Mouse (Mus musculus) limb, embryonic 11.5 days (tissue): ENCODE results near the gene Fra10ac1. TPM values are rescaled to one million over a fixed set of nuclear protein-coding genes. Genes with fewer than 3 reads are reported as not detected.

Source experiments
- ATAC-seq: fragments of 200-750 bp; cut with Nextera tagmentation; 2 replicates; pipeline ENCODE4 v1.8.0; 2017; ENCODE audit warnings: low read depth; ENCODE audit not compliant: insufficient number of reproducible peaks, low FRiP score, low TSS enrichment
- DNase-seq: peaks from one replicate; pipeline ENCODE4 v3.0.0-alpha.2; 2015; ENCODE audit warnings: low spot score
- H3K27ac ChIP-seq: fragments of 300-500 bp; sonication (generic); replicated peaks from 2 replicates; pipeline ENCODE4 v1.5.1; 2014; ENCODE audit warnings: low read depth, mild to moderate bottlenecking, low read length
- H3K27me3 ChIP-seq: fragments of 300-500 bp; sonication (generic); 2 replicates; pipeline ENCODE4 v1.6.1; 2014; ENCODE audit warnings: mild to moderate bottlenecking, low read length, mixed read lengths; ENCODE audit not compliant: control insufficient read depth, insufficient read depth
- H3K36me3 ChIP-seq: fragments of 300-500 bp; sonication (generic); 2 replicates; pipeline ENCODE4 v1.6.1; 2014; ENCODE audit warnings: mild to moderate bottlenecking, low read length, moderate library complexity, mixed read lengths; ENCODE audit not compliant: control insufficient read depth, insufficient read depth
- H3K4me1 ChIP-seq: fragments of 300-500 bp; sonication (generic); 2 replicates; pipeline ENCODE4 v1.6.1; 2014; ENCODE audit warnings: low read length, mixed read lengths; ENCODE audit not compliant: control insufficient read depth, insufficient read depth
- H3K4me2 ChIP-seq: fragments of 300-500 bp; sonication (generic); 2 replicates; pipeline ENCODE4 v1.6.1; 2014; ENCODE audit warnings: low read depth, mild to moderate bottlenecking, moderate library complexity; ENCODE audit not compliant: severe bottlenecking
- H3K4me3 ChIP-seq: fragments of 300-500 bp; sonication (generic); 2 replicates; pipeline ENCODE4 v1.5.1; 2014; ENCODE audit warnings: low read depth, low read length
- H3K9ac ChIP-seq: fragments of 300-500 bp; sonication (generic); 2 replicates; pipeline ENCODE4 v1.6.1; 2014; ENCODE audit warnings: mild to moderate bottlenecking, low read length
- H3K9me3 ChIP-seq: fragments of 300-500 bp; sonication (generic); 2 replicates; pipeline ENCODE4 v1.6.1; 2016; ENCODE audit warnings: low read length; ENCODE audit not compliant: control insufficient read depth
- WGBS: fragments of 180-500 bp; shearing (Covaris S2); extraction: QIAGEN DNeasy Blood & Tissue Kit; methylation state at CpG from one replicate; pipeline ENCODE4 v1.1.7; 2014; 5-methylcytosine and 5-hydroxymethylcytosine counted together
- polyA plus RNA-seq: library from polyadenylated mRNA; unstranded; fragments of >200 nt; fragmentation: Nextera tagmentation; extraction: Ambion mirVana; gene quantifications from 2 replicates; pipeline ENCODE4 v1.2.1, GENCODE M21; 2014

Gene Fra10ac1
- polyA plus RNA-seq, 1 experiment from 2014 or later: 48.7 TPM

DNA sequence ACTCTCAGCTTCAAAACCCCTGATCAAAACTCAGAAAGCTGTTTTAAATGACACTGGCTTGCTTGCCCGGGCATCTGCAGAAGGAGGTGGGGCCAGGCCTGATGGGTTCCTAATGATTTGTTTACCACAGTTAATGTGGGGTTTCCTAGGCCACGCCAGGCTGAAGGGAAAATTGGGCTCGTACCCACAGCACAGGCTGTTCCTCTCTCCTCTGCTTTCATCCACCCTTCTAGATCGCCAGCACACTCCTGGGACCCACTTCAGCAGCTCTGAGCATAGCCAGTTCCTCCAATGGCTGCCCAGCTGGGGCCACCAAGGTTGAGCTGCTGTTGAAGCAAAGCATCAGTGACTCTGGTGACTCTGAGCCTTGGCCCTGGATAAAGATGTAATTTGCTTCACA is 36.4 kb upstream of the Fra10ac1 start:
- Histone ChIP-seq H3K4me1 (0 out of 2 replicates have a peak, but pooled peaks cover 3% of the 10 kb centered on the region), H3K27me3 (no peaks in the 10 kb centered on the region), H3K9ac (no peak overlapping the region), H3K9me3 (no peaks in the 10 kb centered on the region), H3K27ac (no peak overlapping the region), H3K36me3 (no peaks in the 10 kb centered on the region), H3K4me3 (no peak overlapping the region), H3K4me2 (no peak overlapping the region)
- 23% methylated on average over 4 of the region's 4 CpGs for WGBS
- ATAC-seq (no peak), DNase-seq (no peak)

DNA sequence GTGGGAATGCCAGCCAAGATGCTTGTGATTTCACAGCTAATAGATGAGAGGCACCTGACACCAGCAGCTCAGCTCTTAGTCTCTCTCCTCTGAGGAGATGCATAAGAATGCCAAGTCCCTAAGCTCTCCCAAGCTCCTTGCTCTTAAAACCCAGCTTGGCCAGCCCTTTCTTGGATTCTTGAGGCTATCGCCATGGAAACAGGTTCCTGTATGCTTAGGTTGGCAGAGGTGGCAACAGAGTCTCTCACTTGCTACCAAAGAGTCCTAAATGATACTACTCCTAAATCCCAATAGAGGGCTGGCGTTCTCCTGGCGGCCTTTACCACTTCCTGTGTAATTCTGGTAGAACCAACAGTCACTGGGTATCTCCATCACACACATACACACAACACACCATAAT is 35.5 kb upstream of the Fra10ac1 start:
- H3K4me3 ChIP-seq: no peak overlapping the region
- DNase-seq (no peak), ATAC-seq (no peak)
- no peaks in the 10 kb centered on the region for H3K36me3 ChIP-seq
- H3K27me3 ChIP-seq: no peaks in the 10 kb centered on the region
- H3K9ac ChIP-seq: no peak overlapping the region
- H3K27ac ChIP-seq: no peak overlapping the region
- H3K4me1 ChIP-seq: no peaks in the 10 kb centered on the region
- 87% methylated on average over 3 of the region's 3 CpGs for WGBS
- no peak overlapping the region for H3K4me2 ChIP-seq
- H3K9me3 ChIP-seq: no peaks in the 10 kb centered on the region

DNA sequence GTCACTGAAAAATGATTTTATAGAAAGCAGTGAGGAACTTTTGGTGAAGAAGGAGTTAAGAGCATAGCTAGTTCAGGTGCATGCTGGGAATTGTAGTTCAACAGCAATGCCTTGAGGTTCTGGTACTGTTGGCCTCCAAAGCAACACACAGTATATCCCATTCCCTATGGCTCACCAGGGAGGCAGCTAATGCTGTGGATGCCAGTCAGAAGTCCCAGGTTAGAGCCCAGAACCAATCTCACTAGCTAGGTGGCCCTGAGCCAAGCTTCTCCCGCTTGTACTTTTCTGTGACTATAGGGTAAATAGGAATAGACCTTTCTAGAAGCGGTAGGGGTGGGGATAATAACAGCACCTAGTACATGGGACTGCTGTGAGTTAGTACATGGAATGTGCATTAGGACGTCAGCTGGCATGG is 34.7 kb upstream of the Fra10ac1 start:
- Histone ChIP-seq H3K27ac (no peak overlapping the region), H3K9me3 (no peaks in the 10 kb centered on the region), H3K4me2 (no peak overlapping the region), H3K27me3 (no peaks in the 10 kb centered on the region), H3K9ac (no peak overlapping the region), H3K36me3 (no peaks in the 10 kb centered on the region), H3K4me3 (no peak overlapping the region), H3K4me1 (no peaks in the 10 kb centered on the region)
- DNase-seq (no peak), ATAC-seq (no peak)
- 88% methylated on average over 3 of the region's 3 CpGs for WGBS

DNA sequence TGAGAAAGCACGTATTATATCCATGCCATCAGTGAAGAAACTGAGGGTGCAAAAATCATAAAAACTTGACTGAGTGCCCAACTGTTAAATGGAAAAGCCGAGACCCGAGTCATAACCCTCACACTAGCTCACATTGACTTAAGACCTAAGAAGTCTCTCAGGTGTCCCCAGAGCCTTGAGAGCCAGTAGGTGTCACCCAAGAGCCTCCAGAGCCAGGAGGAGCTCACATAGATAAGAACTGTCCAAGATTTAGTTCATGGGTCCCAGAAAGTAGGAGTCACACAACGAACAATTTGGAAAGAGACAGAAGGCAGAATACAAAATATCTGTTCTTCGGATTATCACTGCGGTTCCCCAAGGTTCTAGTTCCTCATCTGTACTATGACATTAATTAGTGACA is 29.8 kb upstream of the Fra10ac1 start:
- 57% methylated on average over 6 of the region's 6 CpGs for WGBS
- no peak overlapping the region for H3K9ac ChIP-seq
- H3K27ac ChIP-seq: no peak overlapping the region
- H3K36me3 ChIP-seq: no peaks in the 10 kb centered on the region
- H3K4me3 ChIP-seq: no peak overlapping the region
- H3K27me3 ChIP-seq: no peaks in the 10 kb centered on the region
- ATAC-seq: no peak
- no peaks in the 10 kb centered on the region for H3K4me1 ChIP-seq
- no peaks in the 10 kb centered on the region for H3K9me3 ChIP-seq
- no peak for DNase-seq
- no peak overlapping the region for H3K4me2 ChIP-seq

DNA sequence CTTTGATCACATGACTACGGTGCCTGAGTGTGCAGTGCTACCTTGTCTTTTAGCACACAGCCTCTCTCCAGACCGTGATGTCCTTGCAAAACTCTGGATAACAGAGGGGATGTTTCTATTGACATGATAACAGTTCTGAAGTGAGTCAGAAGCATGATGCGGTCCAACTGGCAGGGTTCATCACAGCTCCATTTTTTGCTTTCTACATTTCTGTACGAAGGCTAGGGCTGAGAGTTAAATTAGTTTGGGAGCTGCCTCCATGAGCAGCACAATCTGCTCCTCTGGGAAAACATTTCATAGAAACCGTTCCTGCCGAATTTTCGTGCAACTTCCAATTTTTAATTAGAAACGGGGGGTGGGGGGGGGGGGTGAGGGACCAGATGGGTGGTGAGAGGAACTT is 25.7 kb upstream of the Fra10ac1 start:
- H3K4me3 ChIP-seq: no peak overlapping the region
- no peaks in the 10 kb centered on the region for H3K27me3 ChIP-seq
- DNase-seq (no peak), ATAC-seq (no peak)
- H3K36me3 ChIP-seq: no peaks in the 10 kb centered on the region
- no peak overlapping the region for H3K4me2 ChIP-seq
- peaks cover 8% of the 10 kb centered on the region; the same call in 1 of the 2 replicates for H3K4me1 ChIP-seq
- H3K9me3 ChIP-seq: no peaks in the 10 kb centered on the region
- no peak overlapping the region for H3K27ac ChIP-seq
- 83% methylated on average over 8 of the region's 8 CpGs for WGBS
- no peak overlapping the region for H3K9ac ChIP-seq

DNA sequence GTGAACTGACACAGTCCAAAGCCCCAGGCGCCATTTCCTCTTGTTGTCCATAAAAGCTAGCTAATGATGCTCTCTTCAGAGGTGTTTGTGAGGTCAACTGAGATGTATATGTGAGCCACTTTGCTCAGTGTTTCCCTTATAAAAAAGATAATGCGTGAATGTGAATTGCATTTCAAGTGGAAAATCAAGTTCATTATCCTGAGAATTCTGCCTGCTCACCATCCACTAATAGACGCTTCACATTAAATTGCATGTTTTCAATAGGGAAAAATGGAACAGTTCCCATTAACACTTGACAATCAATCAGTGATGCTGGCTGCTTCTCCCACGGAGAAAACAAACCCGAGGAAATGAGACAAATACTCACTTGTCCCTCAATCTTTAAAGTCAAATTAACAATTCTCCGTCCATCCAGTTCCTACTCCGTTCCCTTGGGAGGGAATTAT is 22.2 kb upstream of the Fra10ac1 start:
- Histone ChIP-seq H3K36me3 (no peaks in the 10 kb centered on the region), H3K9me3 (no peaks in the 10 kb centered on the region), H3K9ac (no peak overlapping the region), H3K4me2 (no peak overlapping the region), H3K27me3 (no peaks in the 10 kb centered on the region), H3K4me1 (peaks cover 8% of the 10 kb centered on the region; the same call in 1 of the 2 replicates), H3K4me3 (no peak overlapping the region), H3K27ac (no peak overlapping the region; the same call in 1 of the 2 replicates)
- no peak for DNase-seq
- no peak for ATAC-seq
- 80% methylated on average over 7 of the region's 7 CpGs for WGBS

DNA sequence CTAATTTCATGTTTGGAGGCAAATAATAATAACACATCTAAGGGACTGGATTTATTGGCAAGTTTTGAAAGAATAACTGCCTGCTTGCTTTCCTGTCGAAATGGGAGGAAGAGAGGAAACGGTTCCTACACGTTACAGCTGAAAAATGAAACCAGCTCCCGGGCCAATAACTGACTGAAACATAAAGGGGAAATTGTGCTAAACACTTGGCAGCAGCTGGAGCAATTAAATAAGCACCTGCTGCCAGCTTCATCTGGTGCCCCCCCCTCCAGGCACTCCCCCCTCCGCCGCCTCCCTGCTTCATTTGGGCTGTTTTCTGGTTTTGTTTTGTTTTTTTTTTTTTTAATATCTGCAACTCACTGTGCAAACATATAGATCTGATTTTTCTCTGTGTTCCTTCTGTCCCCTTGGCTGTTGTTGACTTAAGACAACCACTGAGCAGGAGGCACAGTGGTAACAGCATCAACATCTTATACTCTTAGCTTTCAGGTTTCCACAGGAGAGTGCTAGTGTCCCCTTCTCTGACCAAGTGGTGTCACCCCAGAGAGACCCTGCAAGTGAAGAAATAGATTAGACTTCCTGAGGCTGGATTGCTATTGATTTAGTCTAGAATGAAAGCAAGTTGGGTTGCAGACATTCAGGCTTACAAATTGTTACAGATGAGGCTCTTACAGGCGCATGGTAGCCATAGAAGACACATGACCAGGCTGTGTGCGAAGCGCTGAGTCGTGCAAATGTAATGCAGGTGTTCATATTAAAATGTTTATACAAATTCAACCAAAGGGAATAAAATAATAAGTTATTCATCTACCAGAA is 21.6 kb upstream of the Fra10ac1 start:
- ATAC-seq (no peak), DNase-seq (no peak)
- peaks cover 8% of the 10 kb centered on the region; the same call in 1 of the 2 replicates for H3K4me1 ChIP-seq
- H3K9me3 ChIP-seq: no peaks in the 10 kb centered on the region
- no peak overlapping the region for H3K9ac ChIP-seq
- no peaks in the 10 kb centered on the region for H3K36me3 ChIP-seq
- no peaks in the 10 kb centered on the region for H3K27me3 ChIP-seq
- WGBS: 45% methylated on average over 10 of the region's 10 CpGs
- H3K27ac ChIP-seq: peak overlapping the region; percentile 58
- no peak overlapping the region for H3K4me2 ChIP-seq
- H3K4me3 ChIP-seq: no peak overlapping the region

DNA sequence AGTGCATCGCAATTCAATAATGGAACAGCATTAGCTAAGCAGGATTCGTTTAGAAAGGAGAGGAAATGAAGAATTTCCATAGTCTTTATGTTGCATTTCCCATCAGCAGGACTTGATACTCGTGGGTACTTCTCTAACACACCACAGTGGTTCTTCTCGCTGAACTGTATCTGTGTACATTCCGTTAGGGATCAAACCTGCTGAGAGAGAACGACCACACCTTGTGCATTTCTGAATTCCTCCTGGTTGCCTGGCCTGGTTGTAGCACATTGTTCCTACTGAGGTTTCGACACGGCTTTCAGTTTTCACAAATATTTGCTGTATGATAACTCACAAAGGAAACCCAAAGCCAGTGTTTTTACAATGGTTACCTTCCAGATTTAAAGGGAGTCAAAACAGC is 20.8 kb upstream of the Fra10ac1 start:
- Histone ChIP-seq H3K9me3 (no peaks in the 10 kb centered on the region), H3K27ac (peak overlapping the region; percentile 58), H3K4me3 (no peak overlapping the region), H3K36me3 (no peaks in the 10 kb centered on the region), H3K9ac (no peak overlapping the region), H3K4me2 (no peak overlapping the region), H3K4me1 (peaks cover 8% of the 10 kb centered on the region; the same call in 1 of the 2 replicates), H3K27me3 (no peaks in the 10 kb centered on the region)
- no peak for ATAC-seq
- no peak for DNase-seq
- WGBS: 74% methylated on average over 8 of the region's 8 CpGs
